Mouse (Mus musculus) intestine, embryonic 15.5 days (tissue): Measurements from ENCODE around the gene Cfap77. TPM values are rescaled to one million over a fixed set of nuclear protein-coding genes. Genes with fewer than 3 reads are reported as not detected.

Experiments used
- ATAC-seq: fragments of 200-750 bp; cut with Nextera tagmentation; 2 replicates; pipeline ENCODE4 v1.8.0; 2017; ENCODE audit warnings: moderate TSS enrichment, moderate library complexity
- H3K27ac ChIP-seq: fragments of 300-500 bp; sonication (generic); 2 replicates; pipeline ENCODE4 v1.5.1; 2015; ENCODE audit warnings: mild to moderate bottlenecking, inconsistent platforms
- H3K27me3 ChIP-seq: fragments of 300-500 bp; sonication (generic); replicated peaks from 2 replicates; pipeline ENCODE4 v1.6.1; 2015; ENCODE audit warnings: inconsistent platforms
- H3K36me3 ChIP-seq: fragments of 300-500 bp; sonication (generic); 2 replicates; pipeline ENCODE4 v1.6.1; 2015; ENCODE audit warnings: inconsistent platforms
- H3K4me1 ChIP-seq: fragments of 300-500 bp; sonication (generic); replicated peaks from 2 replicates; pipeline ENCODE4 v1.6.1; 2015; ENCODE audit warnings: inconsistent platforms
- H3K4me2 ChIP-seq: fragments of 300-500 bp; sonication (generic); replicated peaks from 2 replicates; pipeline ENCODE4 v1.6.1; 2015; ENCODE audit warnings: mild to moderate bottlenecking, inconsistent platforms
- H3K4me3 ChIP-seq: fragments of 300-500 bp; sonication (generic); replicated peaks from 2 replicates; pipeline ENCODE4 v1.5.1; 2015; ENCODE audit warnings: inconsistent platforms
- H3K9ac ChIP-seq: fragments of 300-500 bp; sonication (generic); 2 replicates; pipeline ENCODE4 v1.6.1; 2015; ENCODE audit warnings: inconsistent platforms
- H3K9me3 ChIP-seq: fragments of 300-500 bp; sonication (generic); 2 replicates; pipeline ENCODE4 v1.6.1; 2016; ENCODE audit warnings: inconsistent platforms
- WGBS: fragments of 180-500 bp; shearing (Covaris S2); methylation state at CpG from one replicate; pipeline ENCODE4 v1.1.7; 2015; 5-methylcytosine and 5-hydroxymethylcytosine counted together
- polyA plus RNA-seq: library from polyadenylated mRNA; unstranded; fragments of >200 nt; fragmentation: Nextera tagmentation; extraction: Ambion mirVana; gene quantifications from 2 replicates; pipeline ENCODE4 v1.2.1, GENCODE M21; 2015

The Cfap77 gene
- polyA plus RNA-seq, 1 experiment from 2014 or later: 0.25 TPM

- Histone ChIP-seq H3K4me2 (no peak overlapping the region), H3K4me1 (peaks cover 7% of the 10 kb centered on the region), H3K27me3 (no peaks in the 10 kb centered on the region), H3K36me3 (no peaks in the 10 kb centered on the region), H3K9ac (no peak overlapping the region), H3K27ac (no peak overlapping the region), H3K9me3 (no peaks in the 10 kb centered on the region), H3K4me3 (no peak overlapping the region)
- ATAC-seq: no peak
- WGBS: 71% methylated on average over 4 of the region's 4 CpGs
Observed at GRCm38 (mm10) chr2:28978461-28978860, 76.4 kb downstream of the Cfap77 start.

- no peaks in the 10 kb centered on the region for H3K9me3 ChIP-seq
- ATAC-seq: 0 out of 2 replicates have a peak, but pooled peaks have one; percentile 53
- H3K27me3 ChIP-seq: no peaks in the 10 kb centered on the region
Observed at GRCm38 (mm10) chr2:28976635-28977034, 78.2 kb downstream of the Cfap77 start.

GRCm38 (mm10) chr2:28975604-28976003 is 79.3 kb downstream of the Cfap77 start:
- Histone ChIP-seq H3K27me3 (no peaks in the 10 kb centered on the region), H3K9ac (no peak overlapping the region), H3K4me1 (peaks cover 7% of the 10 kb centered on the region), H3K9me3 (no peaks in the 10 kb centered on the region), H3K4me3 (no peak overlapping the region), H3K27ac (no peak overlapping the region), H3K36me3 (no peaks in the 10 kb centered on the region), H3K4me2 (no peak overlapping the region)
- ATAC-seq: no peak
- 71% methylated on average over 5 of the region's 5 CpGs for WGBS

More at GRCm38 (mm10) chr2:28976635-28977034, 78.2 kb downstream of the Cfap77 start:
- no peak overlapping the region for H3K9ac ChIP-seq
- H3K4me3 ChIP-seq: no peak overlapping the region
- no peaks in the 10 kb centered on the region for H3K36me3 ChIP-seq
- WGBS: 14% methylated on average over 7 of the region's 7 CpGs
- H3K4me2 ChIP-seq: no peak overlapping the region
- peaks cover 7% of the 10 kb centered on the region for H3K4me1 ChIP-seq
- H3K27ac ChIP-seq: no peak overlapping the region

GRCm38 (mm10) chr2:28974520-28974919 is 80.3 kb downstream of the Cfap77 start:
- H3K9me3 ChIP-seq: no peaks in the 10 kb centered on the region
- H3K27me3 ChIP-seq: no peaks in the 10 kb centered on the region
- 0 out of 2 replicates have a peak overlapping the region, but pooled peaks have one; percentile 7 for H3K4me2 ChIP-seq
- no peak overlapping the region for H3K9ac ChIP-seq
- 0 out of 2 replicates have a peak overlapping the region, but pooled peaks have one; percentile 2 for H3K27ac ChIP-seq
- WGBS: 22% methylated on average over 6 of the region's 6 CpGs
- peak; percentile 63; the same call in 1 of the 2 replicates for ATAC-seq
- H3K4me1 ChIP-seq: peaks cover 7% of the 10 kb centered on the region
- no peak overlapping the region for H3K4me3 ChIP-seq
- no peaks in the 10 kb centered on the region for H3K36me3 ChIP-seq

GRCm38 (mm10) chr2:28973832-28974450 is 80.9 kb downstream of the Cfap77 start:
- 37% methylated on average over 15 of the region's 15 CpGs for WGBS

GRCm38 (mm10) chr2:28970424-28970823 is 84.4 kb downstream of the Cfap77 start:
- H3K4me2 ChIP-seq: no peak overlapping the region
- WGBS: 84% methylated on average over 14 of the region's 14 CpGs
- H3K27me3 ChIP-seq: no peaks in the 10 kb centered on the region
- no peaks in the 10 kb centered on the region for H3K9me3 ChIP-seq
- no peak overlapping the region for H3K27ac ChIP-seq
- no peaks in the 10 kb centered on the region for H3K36me3 ChIP-seq
- H3K4me1 ChIP-seq: peaks cover 9% of the 10 kb centered on the region
- no peak overlapping the region for H3K9ac ChIP-seq
- H3K4me3 ChIP-seq: no peak overlapping the region
- no peak for ATAC-seq

More at GRCm38 (mm10) chr2:28973832-28974450, 80.9 kb downstream of the Cfap77 start:
- Histone ChIP-seq H3K4me1 (peaks cover 7% of the 10 kb centered on the region), H3K36me3 (no peaks in the 10 kb centered on the region), H3K4me2 (0 out of 2 replicates have a peak overlapping the region, but pooled peaks have one; percentile 7), H3K4me3 (no peak overlapping the region), H3K27me3 (no peaks in the 10 kb centered on the region), H3K9ac (no peak overlapping the region), H3K27ac (0 out of 2 replicates have a peak overlapping the region, but pooled peaks have one; percentile 2), H3K9me3 (no peaks in the 10 kb centered on the region)
- ATAC-seq: peak; percentile 58

- 0 out of 2 replicates have a peak, but pooled peaks cover 2% of the 10 kb centered on the region for H3K4me1 ChIP-seq
- no peak overlapping the region for H3K4me2 ChIP-seq
- H3K9me3 ChIP-seq: no peaks in the 10 kb centered on the region
- H3K4me3 ChIP-seq: no peak overlapping the region
- ATAC-seq: no peak
- no peaks in the 10 kb centered on the region for H3K27me3 ChIP-seq
- H3K27ac ChIP-seq: no peak overlapping the region
- no peaks in the 10 kb centered on the region for H3K36me3 ChIP-seq
- H3K9ac ChIP-seq: no peak overlapping the region
- 71% methylated on average over 1 of the region's 1 CpGs for WGBS
Observed at GRCm38 (mm10) chr2:28968278-28968677, 86.6 kb downstream of the Cfap77 start.

GRCm38 (mm10) chr2:28966151-28966795 is 88.6 kb downstream of the Cfap77 start:
- no peak overlapping the region for H3K9ac ChIP-seq
- no peaks in the 10 kb centered on the region for H3K9me3 ChIP-seq
- H3K4me3 ChIP-seq: no peak overlapping the region
- 28% methylated on average over 14 of the region's 14 CpGs for WGBS
- no peak for ATAC-seq
- no peaks in the 10 kb centered on the region for H3K36me3 ChIP-seq
- no peak overlapping the region for H3K4me2 ChIP-seq
- no peaks in the 10 kb centered on the region for H3K27me3 ChIP-seq
- H3K4me1 ChIP-seq: 0 out of 2 replicates have a peak, but pooled peaks cover 2% of the 10 kb centered on the region
- H3K27ac ChIP-seq: no peak overlapping the region

- no peak for ATAC-seq
- H3K9me3 ChIP-seq: no peaks in the 10 kb centered on the region
- no peaks in the 10 kb centered on the region for H3K36me3 ChIP-seq
- H3K27ac ChIP-seq: no peak overlapping the region
- H3K4me2 ChIP-seq: no peak overlapping the region
- H3K4me3 ChIP-seq: no peak overlapping the region
- 67% methylated on average over 6 of the region's 6 CpGs for WGBS
- H3K27me3 ChIP-seq: no peaks in the 10 kb centered on the region
- H3K4me1 ChIP-seq: 0 out of 2 replicates have a peak, but pooled peaks cover 2% of the 10 kb centered on the region
- no peak overlapping the region for H3K9ac ChIP-seq
Observed at GRCm38 (mm10) chr2:28963565-28963964, 91.3 kb downstream of the Cfap77 start.

GRCm38 (mm10) chr2:28961636-28962035 is 93.2 kb downstream of the Cfap77 start:
- Histone ChIP-seq H3K4me2 (no peak overlapping the region), H3K9me3 (no peaks in the 10 kb centered on the region), H3K4me1 (0 out of 2 replicates have a peak, but pooled peaks cover under 1% of the 10 kb centered on the region), H3K36me3 (no peaks in the 10 kb centered on the region), H3K4me3 (no peak overlapping the region), H3K27me3 (no peaks in the 10 kb centered on the region), H3K27ac (no peak overlapping the region), H3K9ac (no peak overlapping the region)
- 71% methylated on average over 5 of the region's 5 CpGs for WGBS
- no peak for ATAC-seq

GRCm38 (mm10) chr2:28961024-28961585 is 93.8 kb downstream of the Cfap77 start:
- Histone ChIP-seq H3K9me3 (no peaks in the 10 kb centered on the region), H3K4me3 (no peak overlapping the region), H3K9ac (no peak overlapping the region), H3K27me3 (no peaks in the 10 kb centered on the region), H3K4me1 (no peaks in the 10 kb centered on the region), H3K36me3 (no peaks in the 10 kb centered on the region), H3K4me2 (no peak overlapping the region), H3K27ac (no peak overlapping the region)
- 82% methylated on average over 15 of the region's 15 CpGs for WGBS
- no peak for ATAC-seq

- Histone ChIP-seq H3K36me3 (no peaks in the 10 kb centered on the region), H3K9ac (no peak overlapping the region), H3K4me3 (no peak overlapping the region), H3K9me3 (no peaks in the 10 kb centered on the region), H3K27me3 (no peaks in the 10 kb centered on the region), H3K4me2 (no peak overlapping the region), H3K27ac (no peak overlapping the region), H3K4me1 (no peaks in the 10 kb centered on the region)
- ATAC-seq: no peak
- WGBS: 77% methylated on average over 4 of the region's 4 CpGs
Observed at GRCm38 (mm10) chr2:28956874-28957273, 98.0 kb downstream of the Cfap77 start.
